ENCODE assay signal across 24 mouse cellular contexts in the genomic region with DNA sequence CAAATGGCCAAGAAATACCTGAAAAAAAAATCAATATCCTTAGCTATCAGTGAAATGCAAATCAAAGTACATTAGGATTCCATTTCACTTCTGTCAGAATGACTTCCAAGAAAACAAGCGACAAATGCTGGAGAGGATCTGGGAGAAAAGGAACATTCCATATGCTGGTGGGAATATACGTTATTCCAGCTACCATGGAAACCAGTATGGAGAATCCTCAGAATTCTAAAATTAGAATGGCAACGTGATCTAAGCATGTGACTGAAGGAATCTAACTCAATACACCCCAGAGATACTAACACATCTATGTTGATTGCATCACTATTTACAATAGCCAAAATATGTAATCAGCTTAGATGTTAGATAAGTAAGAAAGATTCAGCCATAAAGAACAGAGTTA.
DNase-seq lines count a peak whose midpoint lies in the region; ATAC-seq lines count a peak whose summit lies in the region.
"Had no signal": no experiment of that assay in that cellular context is flagged by ENCODE, and none has a peak within 500 bp of the region (broad histone marks: within the 10 kb centered on the region; RNA-seq: fewer than 3 reads in every experiment).

No protein-coding gene starts in this region.

- no peak overlapping the region for H3K9ac ChIP-seq in forebrain, embryonic 13.5 days
- H3K9ac ChIP-seq in forebrain, embryonic 16.5 days (replicated peaks; ENCODE audit: low read depth, low read length) = no peak overlapping the region
- H3K9ac ChIP-seq: heart, embryonic 13.5 days; hindbrain, embryonic 14.5 days had no signal

- H3K27ac ChIP-seq in forebrain, embryonic 13.5 days = no peak overlapping the region
- no peak overlapping the region for H3K27ac ChIP-seq in forebrain, embryonic 10.5 days
- H3K27ac ChIP-seq in forebrain, embryonic 16.5 days (ENCODE audit: low read length) = no peak overlapping the region
- H3K27ac ChIP-seq: heart, adult 2 months; heart, embryonic 10.5 days; heart, embryonic 13.5 days; hindbrain, embryonic 14.5 days; hindbrain, postnatal 0 days had no signal

- peak; percentile 55; the same call in 1 of the 2 replicates for ATAC-seq in forebrain, embryonic 13.5 days
- ATAC-seq in forebrain, embryonic 16.5 days = peak; percentile 63
- ATAC-seq: activated CD4-positive, CD25-positive, alpha-beta regulatory T cell, adult 4 months; hindbrain, postnatal 0 days; inflammation-experienced regulatory T-cells, adult 6 months; intestine, embryonic 16.5 days had no signal

- H3K4me1 ChIP-seq in forebrain, embryonic 13.5 days = no peaks in the 10 kb centered on the region
- no peaks in the 10 kb centered on the region for H3K4me1 ChIP-seq in forebrain, embryonic 10.5 days
- H3K4me1 ChIP-seq in forebrain, embryonic 16.5 days (replicated peaks; ENCODE audit: control insufficient read depth, insufficient read depth, low read length) = no peaks in the 10 kb centered on the region
- H3K4me1 ChIP-seq: heart, embryonic 10.5 days; heart, embryonic 13.5 days had no signal

- no peaks in the 10 kb centered on the region for H3K27me3 ChIP-seq in forebrain, embryonic 13.5 days
- no peaks in the 10 kb centered on the region for H3K27me3 ChIP-seq in forebrain, embryonic 10.5 days (ENCODE audit: poor library complexity, severe bottlenecking)
- H3K27me3 ChIP-seq in forebrain, embryonic 16.5 days (replicated peaks; ENCODE audit: control insufficient read depth, insufficient read depth, low read length) = no peaks in the 10 kb centered on the region
- H3K27me3 ChIP-seq: heart, embryonic 13.5 days had no signal

- H3K4me2 ChIP-seq in forebrain, embryonic 13.5 days = no peak overlapping the region
- no peak overlapping the region for H3K4me2 ChIP-seq in forebrain, embryonic 16.5 days (ENCODE audit: low read length)
- H3K4me2 ChIP-seq: heart, embryonic 13.5 days; hindbrain, embryonic 14.5 days had no signal

- H3K9me3 ChIP-seq in forebrain, embryonic 13.5 days (replicated peaks) = no peaks in the 10 kb centered on the region
- no peaks in the 10 kb centered on the region for H3K9me3 ChIP-seq in forebrain, embryonic 10.5 days
- H3K9me3 ChIP-seq in forebrain, embryonic 16.5 days (ENCODE audit: control insufficient read depth, low read length) = no peaks in the 10 kb centered on the region
- H3K9me3 ChIP-seq: heart, embryonic 10.5 days; heart, embryonic 13.5 days had no signal

- H3K4me3 ChIP-seq in forebrain, embryonic 13.5 days = no peak overlapping the region
- no peak overlapping the region for H3K4me3 ChIP-seq in forebrain, embryonic 10.5 days
- no peak overlapping the region for H3K4me3 ChIP-seq in forebrain, embryonic 16.5 days (replicated peaks; ENCODE audit: low read length)
- H3K4me3 ChIP-seq: heart, adult 2 months; heart, embryonic 10.5 days; heart, embryonic 13.5 days had no signal

- 80% methylated on average over 3 of the region's 3 CpGs for WGBS in forebrain, embryonic 13.5 days
- 87% methylated on average over 3 of the region's 3 CpGs for WGBS in forebrain, embryonic 10.5 days
- 52% methylated on average over 3 of the region's 3 CpGs for whole genome bisulfite sequencing in forebrain, embryonic 16.5 days

- DNase-seq in forebrain, embryonic 10.5 days (ENCODE audit: extremely low spot score, low spot score) = no peak
- peak; percentile 32 for DNase-seq in brain, adult 2 months (ENCODE audit: low read depth, low spot score)
- DNase-seq in cerebellum, adult 18-20 months = no peak
- no peak for DNase-seq in frontal cortex, postnatal 10 days (ENCODE audit: low spot score in 2 of 2)
- DNase-seq: adrenal gland, adult 8-10 months; adrenal gland, postnatal 25 days; cerebellum, adult 11-12 months; cerebellum, adult 9-10 months; cerebellum, postnatal 14 days; gastrocnemius, postnatal 10 days; gastrocnemius, postnatal 36 days; heart, adult 2 months; heart, postnatal 14 days; heart, postnatal 4 days; kidney, adult 18-20 months had no signal

- H3K36me3 ChIP-seq in forebrain, embryonic 13.5 days (ENCODE audit: poor library complexity, severe bottlenecking) = no peaks in the 10 kb centered on the region
- H3K36me3 ChIP-seq in forebrain, embryonic 10.5 days (replicated peaks) = no peaks in the 10 kb centered on the region
- H3K36me3 ChIP-seq in forebrain, embryonic 16.5 days (ENCODE audit: control insufficient read depth, insufficient read depth) = no peaks in the 10 kb centered on the region
- H3K36me3 ChIP-seq: heart, embryonic 10.5 days; heart, embryonic 13.5 days had no signal
